Mouse (Mus musculus) heart, adult 2 months (tissue): ENCODE data around the gene Stx19. TPM values are rescaled to one million over a fixed set of nuclear protein-coding genes. Genes with fewer than 3 reads are reported as not detected.

ENCODE experiments used
- DNase-seq, 2 experiments: peaks; one replicate each; pipeline ENCODE4 v3.0.0; 2021
- H3K27ac ChIP-seq: fragments of 200-600 bp; 2 replicates; pipeline ENCODE4 v1.8.1; 2022
- H3K27me3 ChIP-seq: fragments of 200-500 bp; 2 replicates; pipeline ENCODE4 v1.6.1; 2012; ENCODE audit warnings: mild to moderate bottlenecking, low read length, inconsistent platforms, mixed read lengths; ENCODE audit not compliant: control insufficient read depth, insufficient read depth
- H3K36me3 ChIP-seq: fragments of 200-500 bp; 2 replicates; pipeline ENCODE4 v1.6.1; 2012; ENCODE audit warnings: low read length, inconsistent platforms; ENCODE audit not compliant: control insufficient read depth, insufficient read depth
- H3K4me1 ChIP-seq: fragments of 200-500 bp; 2 replicates; pipeline ENCODE4 v1.6.1; 2011; ENCODE audit warnings: low read length; ENCODE audit not compliant: control insufficient read depth, insufficient read depth
- H3K4me3 ChIP-seq: fragments of 200-600 bp; 2 replicates; pipeline ENCODE4 v1.8.1; 2022
- H3K79me2 ChIP-seq: fragments of 200-500 bp; replicated peaks from 2 replicates; pipeline ENCODE4 v1.6.1; 2012; ENCODE audit warnings: mild to moderate bottlenecking, inconsistent platforms, low read length, moderate library complexity, mixed read lengths; ENCODE audit not compliant: control insufficient read depth, insufficient read depth
- H3K9ac ChIP-seq: fragments of 200-500 bp; 2 replicates; pipeline ENCODE4 v1.6.1; 2012; ENCODE audit warnings: low read depth, mild to moderate bottlenecking, control low read depth, inconsistent platforms, low read length, mixed read lengths
- CTCF ChIP-seq: fragments of 200-600 bp; IDR thresholded peaks from 2 replicates; pipeline ENCODE4 v1.8.1; 2022; ENCODE audit warnings: antibody characterized with exemption, mild to moderate bottlenecking, moderate library complexity
- EP300 ChIP-seq: fragments of 200-500 bp; IDR thresholded peaks from 2 replicates; pipeline ENCODE4 v1.6.1; 2011; ENCODE audit warnings: low read depth, low read length, control low read depth; ENCODE audit not compliant: insufficient read depth
- POLR2A ChIP-seq: fragments of 200-500 bp; IDR thresholded peaks from 2 replicates; pipeline ENCODE4 v1.6.1; 2011; ENCODE audit warnings: mild to moderate bottlenecking, low read depth, low read length, control low read depth; ENCODE audit not compliant: insufficient read depth
- WGBS: fragments of 180-500 bp; shearing (Covaris S2); methylation state at CpG from one replicate; pipeline ENCODE4 v1.1.7; 2018; 5-methylcytosine and 5-hydroxymethylcytosine counted together
- intact Hi-C: fragments of 180-260 bp; cut with DNase I; formaldehyde crosslinking; loops from one replicate; pipeline ENCODE4 v1.15.1; 2025
- polyA plus RNA-seq: library from polyadenylated mRNA; depleted of rRNA; stranded (reverse); fragments of >200 nt; gene quantifications from 2 replicates; pipeline ENCODE4 v1.2.3, GENCODE M21; 2012
- total RNA-seq, 2 experiments: library from RNA; stranded (reverse); gene quantifications; 2 replicates each; pipeline ENCODE4 v1.2.3; 2021

Gene Stx19
- total and polyA plus RNA-seq, 3 experiments: 0.06 TPM; not detected in 2

- no peaks in the 10 kb centered on the region for H3K27me3 ChIP-seq
- H3K9ac ChIP-seq: peak within 1 kb of the TSS; percentile 97
- H3K36me3 ChIP-seq: peaks cover 7% of the 10 kb centered on the region
- intact Hi-C loops: loop anchor here (2.0 kb wide), 1 partner anchor 68 kb away; the partner anchor contains the start of gene Nsun3
- H3K27ac ChIP-seq: peak within 1 kb of the TSS; percentile 95
- peak within 1 kb of the TSS; percentile 70 for H3K4me3 ChIP-seq
- H3K79me2 ChIP-seq: peaks cover 2% of the 10 kb centered on the region; the same call in 1 of the 2 replicates
- peak; percentile 85 to 88 for DNase-seq
- WGBS: 3% methylated on average over 32 of the region's 42 CpGs
- H3K4me1 ChIP-seq: peaks cover 3% of the 10 kb centered on the region
- TF ChIP-seq CTCF (no peak), POLR2A (peak; percentile 84), EP300 (0 out of 2 replicates have a peak, but pooled peaks have one; percentile 23)
Observed at GRCm38 (mm10) chr16:62854191-62855068, 40.0 kb downstream of the Stx19 start, which contains the start of gene Pros1. Gene Pros1 (plus strand): TSS chr16:62854307.

DNA sequence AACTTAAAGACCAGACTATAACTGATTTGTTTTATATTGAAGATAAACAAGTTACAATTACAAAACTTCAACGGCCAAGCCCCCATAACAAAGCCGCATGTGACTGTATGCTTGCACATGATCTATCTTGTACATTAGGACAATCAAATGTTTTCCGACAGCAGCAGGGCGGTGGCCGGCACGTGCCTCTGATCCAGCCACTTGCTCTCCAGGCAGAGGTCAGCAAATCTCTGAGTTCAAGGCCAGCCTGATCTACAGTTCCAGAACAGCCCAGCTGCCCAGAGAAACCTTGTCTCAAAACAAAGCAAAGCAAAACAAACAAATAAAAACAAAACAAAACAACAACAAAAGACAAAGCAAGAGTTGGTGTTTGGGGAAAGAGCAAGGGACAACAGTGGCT lies 40.9 kb downstream of the Stx19 start:
- peaks cover 3% of the 10 kb centered on the region for H3K4me1 ChIP-seq
- no peaks in the 10 kb centered on the region for H3K27me3 ChIP-seq
- no peak overlapping the region; the same call in 1 of the 2 replicates for H3K27ac ChIP-seq
- no peak overlapping the region for H3K9ac ChIP-seq
- intact Hi-C loops: loop anchor here (2.0 kb wide), 1 partner anchor 69 kb away; the partner anchor contains the start of gene Nsun3
- peaks cover 7% of the 10 kb centered on the region for H3K36me3 ChIP-seq
- no peak for TF ChIP-seq EP300
- TF ChIP-seq POLR2A: no peak
- WGBS: 43% methylated on average over 6 of the region's 6 CpGs
- DNase-seq: no peak
- peaks cover 3% of the 10 kb centered on the region; the same call in 1 of the 2 replicates for H3K79me2 ChIP-seq
- H3K4me3 ChIP-seq: no peak overlapping the region

DNA sequence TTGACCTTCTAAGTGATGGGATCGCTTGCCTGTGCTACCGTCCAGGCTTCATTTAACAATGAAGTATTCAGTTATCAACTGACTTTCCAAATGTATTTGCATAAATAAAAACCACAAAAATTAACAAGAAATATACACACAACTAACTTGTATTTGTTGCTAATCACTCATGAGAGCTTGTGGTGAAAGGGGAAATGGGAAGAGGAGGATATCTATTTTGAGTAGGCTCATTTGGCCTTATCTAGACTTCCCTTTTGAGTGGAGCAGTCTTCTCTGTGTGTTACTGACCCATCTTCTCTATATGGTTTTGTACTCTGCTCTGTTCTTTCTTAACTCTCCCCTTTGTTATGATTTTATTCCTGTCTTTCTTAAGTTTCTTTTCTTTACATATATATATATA lies 41.8 kb downstream of the Stx19 start:
- no peak overlapping the region for H3K9ac ChIP-seq
- WGBS: 93% methylated on average over 2 of the region's 2 CpGs
- no peaks in the 10 kb centered on the region for H3K27me3 ChIP-seq
- TF ChIP-seq EP300 (no peak), CTCF (no peak), POLR2A (no peak)
- no peak for DNase-seq
- peaks cover 7% of the 10 kb centered on the region for H3K36me3 ChIP-seq
- intact Hi-C loops: no loop called here
- peaks cover 3% of the 10 kb centered on the region; the same call in 1 of the 2 replicates for H3K79me2 ChIP-seq
- H3K27ac ChIP-seq: no peak overlapping the region
- H3K4me1 ChIP-seq: peaks cover 3% of the 10 kb centered on the region
- no peak overlapping the region for H3K4me3 ChIP-seq

DNA sequence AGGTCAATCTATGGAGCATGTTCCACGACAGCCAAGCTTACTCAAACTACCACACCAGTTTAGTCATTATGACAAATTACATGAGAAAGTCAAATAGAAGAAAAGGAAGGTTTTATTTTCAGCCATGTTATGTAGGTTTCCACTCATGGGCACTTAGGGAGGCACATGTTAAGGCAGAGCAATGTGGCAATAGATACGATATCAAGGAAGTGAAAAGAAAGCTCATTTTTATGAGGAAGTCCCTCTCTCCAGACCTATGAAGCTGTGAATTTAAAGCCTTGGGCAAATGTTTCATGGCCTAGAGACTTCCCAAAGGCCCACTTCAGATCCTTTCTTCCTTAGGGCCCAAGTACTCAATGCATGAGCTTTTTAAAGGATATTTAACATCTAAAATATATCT lies 43.0 kb downstream of the Stx19 start:
- Histone ChIP-seq H3K79me2 (peaks cover 3% of the 10 kb centered on the region; the same call in 1 of the 2 replicates), H3K27me3 (no peaks in the 10 kb centered on the region), H3K36me3 (peaks cover 7% of the 10 kb centered on the region), H3K4me1 (peaks cover 3% of the 10 kb centered on the region), H3K4me3 (no peak overlapping the region), H3K9ac (no peak overlapping the region), H3K27ac (no peak overlapping the region)
- intact Hi-C loops: no loop called here
- TF ChIP-seq POLR2A: no peak
- TF ChIP-seq CTCF: no peak
- TF ChIP-seq EP300: no peak
- no peak for DNase-seq
- WGBS: 87% methylated on average over 2 of the region's 2 CpGs

DNA sequence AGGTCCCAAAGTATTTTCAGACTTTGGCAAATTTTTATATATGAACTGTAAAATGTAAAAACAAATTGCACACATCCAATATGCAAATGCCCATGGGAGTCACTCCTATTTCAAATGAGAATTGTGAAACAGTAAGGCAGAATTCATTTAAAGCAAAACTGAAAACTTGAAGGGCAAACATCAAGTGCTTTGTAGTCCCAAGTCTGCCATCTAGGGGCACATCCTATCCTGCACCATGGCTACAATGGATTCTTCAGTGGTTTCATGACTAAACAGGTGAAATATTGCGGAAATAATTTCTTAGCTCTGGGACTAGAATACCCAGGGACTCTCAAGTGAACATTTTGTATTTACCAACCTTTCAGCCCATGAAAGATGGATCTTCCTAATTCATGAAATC lies 43.5 kb downstream of the Stx19 start:
- TF ChIP-seq EP300 (no peak), CTCF (peak; percentile 74), POLR2A (no peak)
- Histone ChIP-seq H3K79me2 (peaks cover 3% of the 10 kb centered on the region; the same call in 1 of the 2 replicates), H3K4me1 (peaks cover 3% of the 10 kb centered on the region), H3K27ac (no peak overlapping the region), H3K4me3 (no peak overlapping the region), H3K36me3 (peaks cover 7% of the 10 kb centered on the region), H3K27me3 (no peaks in the 10 kb centered on the region), H3K9ac (no peak overlapping the region)
- no peak for DNase-seq
- WGBS: 92% methylated on average over 1 of the region's 1 CpGs
- intact Hi-C loops: no loop called here

- peaks cover 7% of the 10 kb centered on the region for H3K36me3 ChIP-seq
- 87% methylated on average over 1 of the region's 1 CpGs for WGBS
- intact Hi-C loops: no loop called here
- no peak overlapping the region for H3K4me3 ChIP-seq
- no peak for DNase-seq
- H3K27ac ChIP-seq: no peak overlapping the region
- H3K27me3 ChIP-seq: no peaks in the 10 kb centered on the region
- H3K9ac ChIP-seq: no peak overlapping the region
- H3K79me2 ChIP-seq: peaks cover 3% of the 10 kb centered on the region; the same call in 1 of the 2 replicates
- TF ChIP-seq POLR2A (no peak), CTCF (no peak)
- peaks cover 3% of the 10 kb centered on the region for H3K4me1 ChIP-seq
Observed at GRCm38 (mm10) chr16:62860140-62860539, 45.7 kb downstream of the Stx19 start.
